ENCODE assay signal across 7 mouse cellular contexts in genomic region chr6:97211981-97212380, GRCm38 (mm10). TPM values are rescaled to one million over a fixed set of nuclear protein-coding genes. Genes with fewer than 3 reads are reported as not detected.
DNase-seq lines count a peak whose midpoint lies in the region; ATAC-seq lines count a peak whose summit lies in the region.

No protein-coding gene starts in this region.

- intact Hi-C loops in left cerebral cortex, postnatal 14 days (cut with DNase I), result no loop called here

- H3K27ac ChIP-seq in hindbrain, embryonic 12.5 days, result no peak overlapping the region

- ATAC-seq in hindbrain, embryonic 12.5 days (ENCODE audit: low FRiP score), result no peak
- ATAC-seq in megakaryocyte, adult 5-6 weeks (ENCODE audit: poor library complexity, severe bottlenecking), result peak; percentile 63

- peak overlapping the region; percentile 69 for H3K4me3 ChIP-seq in hindbrain, embryonic 12.5 days

- no peaks in the 10 kb centered on the region for H3K27me3 ChIP-seq in hindbrain, embryonic 12.5 days
- H3K27me3 ChIP-seq in splenic B cell, adult 2 months (ENCODE audit: control insufficient read depth, insufficient read depth, low read length, poor library complexity, severe bottlenecking), result no peaks in the 10 kb centered on the region

- H3K9ac ChIP-seq in hindbrain, embryonic 12.5 days, result peak overlapping the region; percentile 36; the same call in 1 of the 2 replicates

- DNase-seq in NIH3T3 (ENCODE audit: low read depth), result peak; percentile 90
- peak; percentile 73 to 81 for DNase-seq in cerebellum, adult 18-20 months
- DNase-seq in frontal cortex, adult 2 months (ENCODE audit: extremely low spot score in 1 of 2, low spot score in 1 of 2), result peak; percentile 40 to 73
- peak; percentile 60 to 71 for DNase-seq in left cerebral cortex, postnatal 14 days (ENCODE audit: low spot score in 2 of 2)
- DNase-seq in splenic B cell, adult 2 months (ENCODE audit: low read depth, low spot score), result peak; percentile 47

- 75% methylated on average over 12 of the region's 12 CpGs for WGBS in hindbrain, embryonic 12.5 days

- 0 out of 2 replicates have a peak, but pooled peaks cover 3% of the 10 kb centered on the region for H3K9me3 ChIP-seq in hindbrain, embryonic 12.5 days (replicated peaks)

- H3K36me3 ChIP-seq in hindbrain, embryonic 12.5 days, result peaks cover 9% of the 10 kb centered on the region; the same call in 1 of the 2 replicates
- H3K36me3 ChIP-seq in splenic B cell, adult 2 months (ENCODE audit: control insufficient read depth, insufficient read depth, low read length, poor library complexity, severe bottlenecking), result 0 out of 2 replicates have a peak, but pooled peaks cover 2% of the 10 kb centered on the region

- H3K4me1 ChIP-seq in hindbrain, embryonic 12.5 days, result peaks cover 15% of the 10 kb centered on the region

- peak overlapping the region; percentile 80 for H3K4me2 ChIP-seq in hindbrain, embryonic 12.5 days (replicated peaks)

RNA-seq across cellular contexts. Expression of gene Arl6ip5, which starts 1.5 kb away (rescaled TPM):
- 165 and 175 TPM in 2 replicates for polyA plus RNA-seq in frontal cortex, adult 2 months (2012; rRNA removed)
- 74.3 and 86.0 TPM in 2 replicates for polyA plus RNA-seq in hindbrain, embryonic 12.5 days (2016; fragmentation: Nextera tagmentation; extraction: Ambion mirVana)
- 100 to 1,000 TPM; 168 to 174 TPM for total RNA-seq in left cerebral cortex, postnatal 14 days (2021)
- 90.2 and 109 TPM in 2 replicates for total RNA-seq in megakaryocyte, adult 5-6 weeks (2015)
- total RNA-seq in megakaryocyte, adult 5-6 weeks (2017), result 98.0 and 125 TPM in 2 replicates

RNA-seq across cellular contexts. Expression of gene Uba3, which starts 6.5 kb away (rescaled TPM):
- 56.0 and 63.3 TPM in 2 replicates for polyA plus RNA-seq in frontal cortex, adult 2 months (2012; rRNA removed)
- polyA plus RNA-seq in hindbrain, embryonic 12.5 days (2016; fragmentation: Nextera tagmentation; extraction: Ambion mirVana), result 89.4 and 98.7 TPM in 2 replicates
- total RNA-seq in left cerebral cortex, postnatal 14 days (2021), result 10 to 100 TPM; 65.4 to 66.3 TPM
- 52.0 and 52.9 TPM in 2 replicates for total RNA-seq in megakaryocyte, adult 5-6 weeks (2015)
- total RNA-seq in megakaryocyte, adult 5-6 weeks (2017), result 57.5 and 64.0 TPM in 2 replicates

RNA-seq across cellular contexts. Expression of gene Tmf1, which starts 33.1 kb away (rescaled TPM):
- 9.3 and 11.5 TPM in 2 replicates for polyA plus RNA-seq in frontal cortex, adult 2 months (2012; rRNA removed)
- polyA plus RNA-seq in hindbrain, embryonic 12.5 days (2016; fragmentation: Nextera tagmentation; extraction: Ambion mirVana), result 38.0 and 45.7 TPM in 2 replicates
- 10 to 100 TPM; 53.6 to 55.3 TPM for total RNA-seq in left cerebral cortex, postnatal 14 days (2021)
- total RNA-seq in megakaryocyte, adult 5-6 weeks (2015), result 21.5 and 22.6 TPM in 2 replicates
- 98.2 and 120 TPM in 2 replicates for total RNA-seq in megakaryocyte, adult 5-6 weeks (2017)

RNA-seq across cellular contexts. Expression of gene Lmod3, which starts 40.6 kb away (rescaled TPM):
- polyA plus RNA-seq in frontal cortex, adult 2 months (2012; rRNA removed), result 0.15 TPM in 1 of 2 replicates, not detected in the other
- polyA plus RNA-seq in hindbrain, embryonic 12.5 days (2016; fragmentation: Nextera tagmentation; extraction: Ambion mirVana), result 0.31 and 2.1 TPM in 2 replicates
- under 1 TPM; 0.38 to 0.42 TPM for total RNA-seq in left cerebral cortex, postnatal 14 days (2021)
- total RNA-seq in megakaryocyte, adult 5-6 weeks (2015), result not detected in 2 replicates
- total RNA-seq in megakaryocyte, adult 5-6 weeks (2017), result not detected in 2 replicates
